Mouse (Mus musculus) hindbrain, postnatal 0 days (tissue): Measurements from ENCODE around the gene Grb14. TPM values are rescaled to one million over a fixed set of nuclear protein-coding genes. Genes with fewer than 3 reads are reported as not detected.

ENCODE experiments used
- ATAC-seq: fragments of 200-750 bp; cut with Nextera tagmentation; 2 replicates; pipeline ENCODE4 v1.8.0; 2017; ENCODE audit warnings: mild to moderate bottlenecking, moderate TSS enrichment, moderate library complexity
- DNase-seq: peaks from one replicate; pipeline ENCODE4 v3.0.0-alpha.2; 2015; ENCODE audit warnings: low spot score
- H3K27ac ChIP-seq: fragments of 300-500 bp; sonication (generic); 2 replicates; pipeline ENCODE4 v1.5.1; 2014; ENCODE audit warnings: mild to moderate bottlenecking
- H3K27me3 ChIP-seq: fragments of 300-500 bp; sonication (generic); 2 replicates; pipeline ENCODE4 v1.6.1; 2014; ENCODE audit warnings: low read length, mixed read lengths; ENCODE audit not compliant: insufficient read depth
- H3K36me3 ChIP-seq: fragments of 300-500 bp; sonication (generic); 2 replicates; pipeline ENCODE4 v1.6.1; 2014; ENCODE audit warnings: low read length, mixed read lengths; ENCODE audit not compliant: insufficient read depth
- H3K4me1 ChIP-seq: fragments of 300-500 bp; sonication (generic); 2 replicates; pipeline ENCODE4 v1.6.1; 2014; ENCODE audit warnings: antibody characterized with exemption, low read length, mixed read lengths; ENCODE audit not compliant: insufficient read depth
- H3K4me2 ChIP-seq: fragments of 300-500 bp; sonication (generic); 2 replicates; pipeline ENCODE4 v1.6.1; 2014; ENCODE audit warnings: low read depth, mild to moderate bottlenecking, low read length, moderate library complexity, mixed read lengths
- H3K4me3 ChIP-seq: fragments of 300-500 bp; sonication (generic); 2 replicates; pipeline ENCODE4 v1.5.1; 2014; ENCODE audit warnings: low read length
- H3K9ac ChIP-seq: fragments of 300-500 bp; sonication (generic); replicated peaks from 2 replicates; pipeline ENCODE4 v1.6.1; 2014; ENCODE audit warnings: mild to moderate bottlenecking, low read length, moderate library complexity, mixed read lengths
- H3K9me3 ChIP-seq: fragments of 300-500 bp; sonication (generic); 2 replicates; pipeline ENCODE4 v1.6.1; 2016; ENCODE audit warnings: low read length, mixed read lengths
- CTCF ChIP-seq: IDR thresholded peaks from 2 replicates; pipeline ENCODE4 v1.5.1; 2016; ENCODE audit warnings: antibody characterized with exemption, control low read depth, low read depth
- WGBS: fragments of 180-500 bp; shearing (Covaris S2); extraction: QIAGEN DNeasy Blood & Tissue Kit; methylation state at CpG from one replicate; pipeline ENCODE4 v1.1.7; 2014; 5-methylcytosine and 5-hydroxymethylcytosine counted together
- polyA plus RNA-seq: library from polyadenylated mRNA; unstranded; fragments of >200 nt; fragmentation: Nextera tagmentation; extraction: Ambion mirVana; gene quantifications from 2 replicates; pipeline ENCODE4 v1.2.1, GENCODE M21; 2015
- total RNA-seq: library from RNA; depleted of rRNA; stranded (reverse); fragments of >200 nt; gene quantifications from 2 replicates; pipeline ENCODE4 v1.2.3, GENCODE M21; 2014; rRNA removed

Gene Grb14
- total and polyA plus RNA-seq, 2 experiments from 2014 or later, result 18.5 to 30.0 TPM

GRCm38 (mm10) chr2:64885696-64886095, 139.1 kb downstream of the Grb14 start:
- ATAC-seq (no peak), DNase-seq (peak; percentile 31)
- no peak for TF ChIP-seq CTCF
- no peak overlapping the region for H3K27ac ChIP-seq
- H3K9me3 ChIP-seq, result no peaks in the 10 kb centered on the region
- no peaks in the 10 kb centered on the region for H3K4me1 ChIP-seq
- 17% methylated on average over 5 of the region's 5 CpGs for WGBS
- H3K4me2 ChIP-seq, result no peak overlapping the region
- no peak overlapping the region for H3K4me3 ChIP-seq
- H3K36me3 ChIP-seq, result no peaks in the 10 kb centered on the region
- H3K9ac ChIP-seq, result no peak overlapping the region
- no peaks in the 10 kb centered on the region for H3K27me3 ChIP-seq

DNA sequence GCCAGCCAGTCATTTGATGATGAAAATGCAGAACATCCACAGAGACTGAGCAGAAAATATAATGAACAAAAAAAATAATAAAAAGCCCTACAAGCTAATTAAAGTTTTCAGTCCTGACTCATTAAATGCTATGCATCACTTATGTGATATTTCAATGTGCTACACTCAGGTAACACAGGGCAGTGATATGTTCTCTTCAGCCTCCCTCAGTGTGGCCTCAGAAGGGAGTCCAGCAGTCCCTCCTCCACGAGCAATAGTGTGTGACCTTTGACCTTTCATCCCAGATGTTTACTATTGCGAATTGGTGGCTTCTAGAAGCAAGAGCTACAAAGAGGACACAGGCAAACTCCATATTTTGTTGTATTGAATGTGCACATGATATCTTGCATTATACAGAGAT, 146.5 kb downstream of the Grb14 start:
- no peak overlapping the region for H3K9ac ChIP-seq
- no peaks in the 10 kb centered on the region for H3K27me3 ChIP-seq
- H3K27ac ChIP-seq, result no peak overlapping the region
- H3K4me1 ChIP-seq, result no peaks in the 10 kb centered on the region
- DNase-seq (no peak), ATAC-seq (no peak)
- H3K9me3 ChIP-seq, result no peaks in the 10 kb centered on the region
- no peak for TF ChIP-seq CTCF
- no peak overlapping the region for H3K4me3 ChIP-seq
- H3K36me3 ChIP-seq, result no peaks in the 10 kb centered on the region
- 35% methylated on average over 2 of the region's 2 CpGs for WGBS
- no peak overlapping the region for H3K4me2 ChIP-seq

Other genes with a start within 250 kb of the Grb14 start
- 2.4 and 2.5 TPM in 2 replicates for gene Cobll1, start 214.4 kb upstream of the Grb14 start, total RNA-seq
- 3.3 and 3.5 TPM in 2 replicates for gene Cobll1, start 214.4 kb upstream of the Grb14 start, polyA plus RNA-seq